Mouse (Mus musculus): Measurements from ENCODE around the gene Clmn.

DNA sequence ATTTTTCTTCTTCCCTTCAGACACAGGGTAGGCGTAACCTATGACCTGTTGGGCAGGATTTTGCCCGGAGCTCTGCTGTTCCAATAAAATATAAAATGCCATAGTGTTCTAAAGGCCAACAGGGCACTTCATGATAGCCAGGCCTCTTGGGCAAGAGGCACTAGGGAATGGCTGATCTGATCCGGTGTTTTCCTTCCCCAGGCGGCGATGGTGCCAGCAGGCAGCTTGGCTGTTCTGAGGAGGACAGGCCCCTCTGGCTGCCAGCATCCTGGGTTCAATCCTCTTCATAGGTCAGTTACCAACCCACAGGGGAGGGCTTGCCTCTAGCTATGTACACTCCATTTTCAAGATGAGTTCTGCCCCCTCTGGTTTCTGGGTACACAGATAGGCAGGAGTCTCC lies 6.1 kb downstream of the Clmn start:
- TF ChIP-seq GATA1 (IDR thresholded peaks at IDR 0.05; ENCODE audit: borderline replicate concordance, low read length) (no peak), FLI1 (IDR thresholded peaks at IDR 0.05; ENCODE audit: low read length) (no peak)

All from megakaryocyte, embryonic 14.5 days (primary cell).